Mouse (Mus musculus) CH12.LX (cell line): Measurements from ENCODE around the gene Tmem30c. TPM values are rescaled to one million over a fixed set of nuclear protein-coding genes. Genes with fewer than 3 reads are reported as not detected.

Experiments used
- DNase-seq: peaks from one replicate; pipeline ENCODE4 v3.0.0-alpha.2; 2013; ENCODE audit errors: extremely low read depth
- H3K27ac ChIP-seq: 2 replicates; pipeline ENCODE4 v1.5.1; 2012; ENCODE audit warnings: low read depth, mild to moderate bottlenecking, control low read depth, moderate library complexity; ENCODE audit not compliant: insufficient read depth
- H3K27me3 ChIP-seq: replicated peaks from 2 replicates; pipeline ENCODE3; 2012; ENCODE audit warnings: inconsistent platforms
- H3K36me3 ChIP-seq, 2 experiments: replicated peaks in 1 of 2; 2 replicates each; pipeline versions ENCODE3 to v1.6.1; 2012; ENCODE audit warnings: inconsistent platforms in 1 of 2, low read length in 1 of 2, mild to moderate bottlenecking in 1 of 2, mixed read lengths in 1 of 2, moderate library complexity in 1 of 2; ENCODE audit not compliant: control insufficient read depth in 1 of 2, insufficient read depth in 1 of 2
- H3K4me1 ChIP-seq, 2 experiments: 2 replicates each; pipeline ENCODE4 v1.6.1; 2012; ENCODE audit warnings: inconsistent platforms in 1 of 2, moderate library complexity in 1 of 2; ENCODE audit not compliant: insufficient read depth in 2 of 2, control insufficient read depth in 1 of 2
- H3K4me2 ChIP-seq: 2 replicates; pipeline ENCODE4 v1.6.1; 2012; ENCODE audit warnings: low read depth, mild to moderate bottlenecking, control low read depth; ENCODE audit not compliant: poor library complexity, insufficient read depth, severe bottlenecking
- H3K4me3 ChIP-seq, 3 experiments: fragments of 150-350 bp in 1 of 3; sonication (generic) in 1 of 3; replicated peaks in 1 of 3; 2 replicates each; pipeline versions ENCODE3 to v1.5.1; 2011 to 2012; ENCODE audit warnings: low read depth in 2 of 3, low read length in 2 of 3, mild to moderate bottlenecking in 2 of 3, moderate library complexity in 2 of 3, control low read depth in 1 of 3, improper control_type of control experiment in 1 of 3, inconsistent platforms in 1 of 3, mixed read lengths in 1 of 3; ENCODE audit not compliant: poor library complexity in 1 of 3
- H3K79me2 ChIP-seq: replicated peaks from 2 replicates; pipeline ENCODE4 v1.6.1; 2012; ENCODE audit warnings: mild to moderate bottlenecking, moderate library complexity; ENCODE audit not compliant: control insufficient read depth, poor library complexity, insufficient read depth, severe bottlenecking; ENCODE audit errors: extremely low read depth
- H3K9ac ChIP-seq: 2 replicates; pipeline ENCODE4 v1.6.1; 2012; ENCODE audit warnings: low read depth, mild to moderate bottlenecking, control low read depth, moderate library complexity; ENCODE audit not compliant: insufficient read depth
- H3K9me3 ChIP-seq: replicated peaks from 2 replicates; pipeline ENCODE3; 2012; ENCODE audit warnings: low read length, inconsistent platforms, mixed read lengths
- EP300 ChIP-seq: IDR thresholded peaks from 2 replicates; pipeline ENCODE4 v1.6.1; 2011; ENCODE audit warnings: low read length, improper control_type of control experiment
- ETS1 ChIP-seq: conservative IDR thresholded peaks from 2 replicates; pipeline ENCODE4 v1.6.1; 2012; ENCODE audit warnings: low read depth, mild to moderate bottlenecking, inconsistent platforms, low read length, improper control_type of control experiment, moderate library complexity
- HCFC1 ChIP-seq: IDR thresholded peaks from 2 replicates; pipeline ENCODE4 v1.6.1; 2012; ENCODE audit warnings: low read depth, mild to moderate bottlenecking, inconsistent platforms, low read length, improper control_type of control experiment
- IRF4 ChIP-seq: IDR thresholded peaks from 2 replicates; pipeline ENCODE4 v1.6.1; 2014; ENCODE audit warnings: low read depth, mild to moderate bottlenecking, inconsistent platforms, low read length, improper control_type of control experiment
- MAX ChIP-seq: IDR thresholded peaks from 2 replicates; pipeline ENCODE4 v1.6.1; 2011; ENCODE audit warnings: low read length, improper control_type of control experiment
- MXI1 ChIP-seq: IDR thresholded peaks from 2 replicates; pipeline ENCODE4 v1.6.1; 2011; ENCODE audit warnings: mild to moderate bottlenecking, low read depth, low read length, improper control_type of control experiment
- MYC ChIP-seq: IDR thresholded peaks from 2 replicates; pipeline ENCODE4 v1.6.1; 2011; ENCODE audit warnings: low read depth, mild to moderate bottlenecking, improper control_type of control experiment, low read length
- NELFE ChIP-seq: IDR thresholded peaks from 2 replicates; pipeline ENCODE4 v1.6.1; 2011; ENCODE audit warnings: low read depth, low read length, improper control_type of control experiment
- PAX5 ChIP-seq: IDR thresholded peaks from 2 replicates; pipeline ENCODE4 v1.6.1; 2012; ENCODE audit warnings: low read length, inconsistent platforms, mixed read lengths
- POLR2AphosphoS2 ChIP-seq: IDR thresholded peaks from 2 replicates; pipeline ENCODE4 v1.6.1; 2011; ENCODE audit warnings: low read depth, low read length, improper control_type of control experiment
- RCOR1 ChIP-seq: conservative IDR thresholded peaks from 2 replicates; pipeline ENCODE4 v1.6.1; 2012; ENCODE audit warnings: low read depth, mild to moderate bottlenecking, inconsistent platforms, low read length, improper control_type of control experiment
- UBTF ChIP-seq: IDR thresholded peaks from 2 replicates; pipeline ENCODE4 v1.6.1; 2012; ENCODE audit warnings: low read depth, mild to moderate bottlenecking, inconsistent platforms, low read length, improper control_type of control experiment, moderate library complexity
- USF1 ChIP-seq: IDR thresholded peaks from 2 replicates; pipeline ENCODE4 v1.6.1; 2014; ENCODE audit warnings: low read depth, mild to moderate bottlenecking, inconsistent platforms, low read length, improper control_type of control experiment
- USF2 ChIP-seq: conservative IDR thresholded peaks from 2 replicates; pipeline ENCODE4 v1.6.1; 2011; ENCODE audit warnings: low read depth, low read length, improper control_type of control experiment
- ZC3H11A ChIP-seq: IDR thresholded peaks from 2 replicates; pipeline ENCODE4 v1.6.1; 2012; ENCODE audit warnings: low read depth, mild to moderate bottlenecking, inconsistent platforms, low read length, improper control_type of control experiment
- ZNF384 ChIP-seq: IDR thresholded peaks from 2 replicates; pipeline ENCODE4 v1.6.1; 2012; ENCODE audit warnings: low read depth, low read length, improper control_type of control experiment, inconsistent platforms
- dilution Hi-C: fragments of 300-500 bp; cut with MboI; formaldehyde crosslinking; loops from 2 replicates; pipeline ENCODE4 v1.14.3; 2020; ENCODE audit warnings: low sequenced_read_pairs; ENCODE audit not compliant: extremely low pct_unique_long_range_greater_than_20kb, extremely low pct_ligation_motif_present
- in situ Hi-C: fragments of 300-500 bp; cut with MboI; formaldehyde crosslinking; loops from 3 replicates; pipeline ENCODE4 v1.14.3; 2019; ENCODE audit warnings: low sequenced_read_pairs, low pct_ligation_motif_present, low pct_unique_long_range_greater_than_20kb, mixed read lengths
- polyA plus RNA-seq: library from polyadenylated mRNA; unstranded; fragments of >175 nt; gene quantifications from 2 replicates; pipeline ENCODE4 v1.2.1, GENCODE M21; 2012; ENCODE audit warnings: low read depth; ENCODE audit not compliant: insufficient read length
- total RNA-seq, 2 experiments: library from RNA; depleted of rRNA; stranded (reverse); fragments of 300-350 nt in 1 of 2; fragments of >200 nt in 1 of 2; gene quantifications; 2 replicates each; pipeline ENCODE4 v1.2.3; 2012 to 2014

Tmem30c gene
- total and polyA plus RNA-seq, 3 experiments: 0.07 to 0.16 TPM; not detected in 1

- no peaks in the 10 kb centered on the region for H3K27me3 ChIP-seq
- peaks cover 0 to 7% of the 10 kb centered on the region in 2 experiments; a peak in 2 of 4 replicates for H3K4me1 ChIP-seq
- in situ Hi-C loops (no loop called here), dilution Hi-C loops (no loop called here)
- H3K36me3 ChIP-seq: peaks cover 0 to 25% of the 10 kb centered on the region in 2 experiments
- H3K4me3 ChIP-seq: no peak overlapping the region
- no peaks in the 10 kb centered on the region for H3K9me3 ChIP-seq
- H3K79me2 ChIP-seq: no peaks in the 10 kb centered on the region
- H3K9ac ChIP-seq: no peak overlapping the region
- no peak overlapping the region for H3K4me2 ChIP-seq
- DNase-seq: no peak
- TF ChIP-seq POLR2AphosphoS2 (no peak), HCFC1 (no peak), NELFE (no peak), UBTF (no peak), MYC (no peak), ETS1 (no peak)
- H3K27ac ChIP-seq: no peak overlapping the region
These were observed 26.8 kb upstream of the Tmem30c start for GRCm38 (mm10) chr16:57319284-57320124.

DNA sequence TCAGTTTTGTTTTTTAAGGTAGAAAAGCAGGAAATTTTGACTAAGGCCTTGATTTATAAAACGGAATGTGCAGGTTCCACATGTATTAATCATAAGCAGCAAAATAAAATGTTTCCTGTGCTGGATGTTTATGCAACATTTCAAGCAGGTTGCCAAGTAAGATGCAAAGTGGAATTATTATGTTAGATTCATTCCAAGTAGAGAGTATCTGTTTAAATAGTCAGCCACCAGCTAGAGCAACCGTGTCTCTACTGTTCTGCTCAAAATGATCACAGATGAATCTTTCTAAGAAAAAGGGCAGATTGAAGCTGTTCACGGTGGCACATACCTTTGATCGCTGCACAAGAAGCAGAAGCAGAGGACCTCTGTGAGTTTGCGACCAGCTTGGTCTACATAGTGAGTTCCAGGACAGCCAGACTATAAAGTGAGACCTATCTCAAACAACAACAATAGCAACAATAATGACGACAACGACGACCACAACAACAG, 26.0 kb upstream of the Tmem30c start:
- no peak for DNase-seq
- no peaks in the 10 kb centered on the region for H3K9me3 ChIP-seq
- no peaks in the 10 kb centered on the region for H3K79me2 ChIP-seq
- peaks cover 0 to 7% of the 10 kb centered on the region in 2 experiments; a peak in 2 of 4 replicates for H3K4me1 ChIP-seq
- H3K27me3 ChIP-seq: no peaks in the 10 kb centered on the region
- H3K9ac ChIP-seq: no peak overlapping the region
- TF ChIP-seq USF2: no peak
- no peak for TF ChIP-seq MXI1
- no peak for TF ChIP-seq USF1
- TF ChIP-seq ZNF384: no peak
- no peak for TF ChIP-seq MAX
- no peak for TF ChIP-seq RCOR1
- no peak for TF ChIP-seq ZC3H11A
- TF ChIP-seq EP300: no peak
- TF ChIP-seq IRF4: no peak
- TF ChIP-seq PAX5: no peak
- H3K27ac ChIP-seq: no peak overlapping the region
- H3K4me3 ChIP-seq: no peak overlapping the region
- dilution Hi-C loops (no loop called here), in situ Hi-C loops (no loop called here)
- peaks cover 0 to 29% of the 10 kb centered on the region in 2 experiments for H3K36me3 ChIP-seq
- no peak overlapping the region for H3K4me2 ChIP-seq
